Mouse (Mus musculus) intestine, postnatal 0 days (tissue): Measurements from ENCODE around the gene Clstn2. TPM values are rescaled to one million over a fixed set of nuclear protein-coding genes. Genes with fewer than 3 reads are reported as not detected.

ENCODE experiments used
- ATAC-seq: fragments of 200-750 bp; cut with Nextera tagmentation; 2 replicates; pipeline ENCODE4 v1.8.0; 2017; ENCODE audit warnings: mild to moderate bottlenecking, moderate TSS enrichment, moderate library complexity
- H3K27ac ChIP-seq: fragments of 300-500 bp; sonication (generic); 2 replicates; pipeline ENCODE4 v1.5.1; 2014; ENCODE audit warnings: mild to moderate bottlenecking, low read depth, low read length, moderate library complexity
- H3K27me3 ChIP-seq: fragments of 300-500 bp; sonication (generic); replicated peaks from 2 replicates; pipeline ENCODE4 v1.6.1; 2014; ENCODE audit warnings: low read length, mixed read lengths; ENCODE audit not compliant: control insufficient read depth, insufficient read depth
- H3K36me3 ChIP-seq: fragments of 300-500 bp; sonication (generic); 2 replicates; pipeline ENCODE4 v1.6.1; 2014; ENCODE audit warnings: mild to moderate bottlenecking, moderate library complexity; ENCODE audit not compliant: control insufficient read depth, insufficient read depth
- H3K4me1 ChIP-seq: fragments of 300-500 bp; sonication (generic); replicated peaks from 2 replicates; pipeline ENCODE4 v1.6.1; 2014; ENCODE audit warnings: antibody characterized with exemption, low read length, mixed read lengths; ENCODE audit not compliant: control insufficient read depth, insufficient read depth
- H3K4me2 ChIP-seq: fragments of 300-500 bp; sonication (generic); replicated peaks from 2 replicates; pipeline ENCODE4 v1.6.1; 2014; ENCODE audit warnings: low read depth, mild to moderate bottlenecking, moderate library complexity
- H3K4me3 ChIP-seq: fragments of 300-500 bp; sonication (generic); 2 replicates; pipeline ENCODE4 v1.5.1; 2014; ENCODE audit warnings: low read depth, low read length
- H3K9ac ChIP-seq: fragments of 300-500 bp; sonication (generic); 2 replicates; pipeline ENCODE4 v1.6.1; 2014; ENCODE audit warnings: mild to moderate bottlenecking, low read depth, low read length
- H3K9me3 ChIP-seq: fragments of 300-500 bp; sonication (generic); 2 replicates; pipeline ENCODE4 v1.6.1; 2016; ENCODE audit warnings: mixed run types; ENCODE audit not compliant: control insufficient read depth
- CTCF ChIP-seq: sonication (generic); IDR thresholded peaks from 2 replicates; pipeline ENCODE4 v1.5.1; 2016; ENCODE audit warnings: low read depth, mild to moderate bottlenecking, control low read depth, antibody characterized with exemption, moderate library complexity
- WGBS: fragments of 180-500 bp; shearing (Covaris S2); extraction: QIAGEN DNeasy Blood & Tissue Kit; methylation state at CpG from one replicate; pipeline ENCODE4 v1.1.7; 2014; 5-methylcytosine and 5-hydroxymethylcytosine counted together
- polyA plus RNA-seq: library from polyadenylated mRNA; unstranded; fragments of >200 nt; fragmentation: Nextera tagmentation; extraction: Ambion mirVana; gene quantifications from 2 replicates; pipeline ENCODE4 v1.2.1, GENCODE M21; 2015

The Clstn2 gene
- polyA plus RNA-seq, 1 experiment from 2014 or later = 0.26 TPM

- WGBS = 51% methylated on average over 8 of the region's 8 CpGs
- no peak overlapping the region for H3K4me3 ChIP-seq
- TF ChIP-seq CTCF = no peak
- no peak overlapping the region for H3K4me2 ChIP-seq
- H3K4me1 ChIP-seq = no peaks in the 10 kb centered on the region
- H3K9me3 ChIP-seq = no peaks in the 10 kb centered on the region
- H3K27ac ChIP-seq = no peak overlapping the region
- H3K9ac ChIP-seq = no peak overlapping the region
- H3K27me3 ChIP-seq = no peaks in the 10 kb centered on the region
- H3K36me3 ChIP-seq = no peaks in the 10 kb centered on the region
- no peak for ATAC-seq
Observed at GRCm38 (mm10) chr9:97867013-97867700, 165.8 kb downstream of the Clstn2 start.

- TF ChIP-seq CTCF = no peak
- no peak overlapping the region for H3K4me2 ChIP-seq
- H3K4me1 ChIP-seq = no peaks in the 10 kb centered on the region
- no peaks in the 10 kb centered on the region for H3K36me3 ChIP-seq
- no peaks in the 10 kb centered on the region for H3K27me3 ChIP-seq
- H3K27ac ChIP-seq = no peak overlapping the region
- H3K9ac ChIP-seq = no peak overlapping the region
- H3K9me3 ChIP-seq = no peaks in the 10 kb centered on the region
- ATAC-seq = no peak
- no peak overlapping the region for H3K4me3 ChIP-seq
Observed at GRCm38 (mm10) chr9:97852859-97853258, 180.1 kb downstream of the Clstn2 start.

GRCm38 (mm10) chr9:97847873-97848838 is 184.8 kb downstream of the Clstn2 start:
- Histone ChIP-seq H3K4me2 (no peak overlapping the region), H3K36me3 (no peaks in the 10 kb centered on the region), H3K4me3 (no peak overlapping the region), H3K9me3 (no peaks in the 10 kb centered on the region), H3K4me1 (no peaks in the 10 kb centered on the region), H3K27ac (no peak overlapping the region), H3K9ac (no peak overlapping the region), H3K27me3 (no peaks in the 10 kb centered on the region)
- no peak for TF ChIP-seq CTCF
- 76% methylated on average over 12 of the region's 12 CpGs for WGBS
- no peak for ATAC-seq

GRCm38 (mm10) chr9:97842054-97842453 is 190.9 kb downstream of the Clstn2 start:
- Histone ChIP-seq H3K27ac (no peak overlapping the region), H3K4me3 (no peak overlapping the region), H3K9ac (no peak overlapping the region), H3K9me3 (no peaks in the 10 kb centered on the region), H3K4me1 (no peaks in the 10 kb centered on the region), H3K27me3 (no peaks in the 10 kb centered on the region), H3K36me3 (no peaks in the 10 kb centered on the region), H3K4me2 (no peak overlapping the region)
- no peak for ATAC-seq
- 56% methylated on average over 7 of the region's 7 CpGs for WGBS
- no peak for TF ChIP-seq CTCF

- H3K4me3 ChIP-seq = no peak overlapping the region
- no peak for TF ChIP-seq CTCF
- no peak for ATAC-seq
- H3K27ac ChIP-seq = no peak overlapping the region
- no peaks in the 10 kb centered on the region for H3K9me3 ChIP-seq
- H3K4me1 ChIP-seq = no peaks in the 10 kb centered on the region
- H3K36me3 ChIP-seq = no peaks in the 10 kb centered on the region
- H3K27me3 ChIP-seq = no peaks in the 10 kb centered on the region
- H3K9ac ChIP-seq = no peak overlapping the region
- H3K4me2 ChIP-seq = no peak overlapping the region
- 91% methylated on average over 3 of the region's 3 CpGs for WGBS
Observed at GRCm38 (mm10) chr9:97831216-97831615, 201.8 kb downstream of the Clstn2 start.

GRCm38 (mm10) chr9:97829919-97830318 is 203.1 kb downstream of the Clstn2 start:
- H3K9ac ChIP-seq = no peak overlapping the region
- H3K4me2 ChIP-seq = no peak overlapping the region
- no peaks in the 10 kb centered on the region for H3K36me3 ChIP-seq
- H3K27ac ChIP-seq = no peak overlapping the region
- H3K9me3 ChIP-seq = no peaks in the 10 kb centered on the region
- no peaks in the 10 kb centered on the region for H3K27me3 ChIP-seq
- no peak for TF ChIP-seq CTCF
- 44% methylated on average over 2 of the region's 2 CpGs for WGBS
- no peak for ATAC-seq
- H3K4me1 ChIP-seq = no peaks in the 10 kb centered on the region
- H3K4me3 ChIP-seq = no peak overlapping the region
